Mouse (Mus musculus) layer of hippocampus, postnatal 14 days (tissue): ENCODE data around the gene Ptpn3. TPM values are rescaled to one million over a fixed set of nuclear protein-coding genes. Genes with fewer than 3 reads are reported as not detected.
A peak's percentile ranks its signal among the peaks of the same experiment; 100 is the strongest.

Experiments used
- DNase-seq, 2 experiments: peaks; one replicate each; pipeline ENCODE4 v3.0.0; 2021 to 2022; ENCODE audit warnings: low spot score in 2 of 2, mixed read lengths in 1 of 2
- total RNA-seq, 2 experiments: library from RNA; stranded (reverse); gene quantifications; 2 replicates each; pipeline ENCODE4 v1.2.3; 2021

Ptpn3 gene
- total RNA-seq, 2 experiments from 2014 or later, result 60.3 to 62.6 TPM

DNA sequence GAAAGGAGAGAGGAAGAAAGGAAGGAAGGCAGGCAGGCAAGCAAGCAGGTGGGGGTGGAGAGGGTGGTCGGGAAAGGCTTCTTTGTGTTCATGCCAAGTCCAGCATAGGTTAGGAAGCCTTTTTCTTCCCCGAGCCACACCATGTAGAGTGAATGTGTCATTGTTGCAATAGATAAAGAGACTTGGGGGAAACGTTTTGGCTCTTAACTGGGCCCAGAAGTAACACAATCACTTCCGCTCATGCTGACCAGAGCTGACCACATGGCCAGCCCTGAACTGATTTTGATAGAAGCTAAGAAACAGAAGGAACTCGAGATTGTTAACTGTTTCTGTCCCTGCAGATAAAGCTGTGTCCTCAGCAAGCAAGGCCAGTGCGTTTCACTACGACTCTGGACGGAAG, 128.8 kb downstream of the Ptpn3 start:
- no peak for DNase-seq

DNA sequence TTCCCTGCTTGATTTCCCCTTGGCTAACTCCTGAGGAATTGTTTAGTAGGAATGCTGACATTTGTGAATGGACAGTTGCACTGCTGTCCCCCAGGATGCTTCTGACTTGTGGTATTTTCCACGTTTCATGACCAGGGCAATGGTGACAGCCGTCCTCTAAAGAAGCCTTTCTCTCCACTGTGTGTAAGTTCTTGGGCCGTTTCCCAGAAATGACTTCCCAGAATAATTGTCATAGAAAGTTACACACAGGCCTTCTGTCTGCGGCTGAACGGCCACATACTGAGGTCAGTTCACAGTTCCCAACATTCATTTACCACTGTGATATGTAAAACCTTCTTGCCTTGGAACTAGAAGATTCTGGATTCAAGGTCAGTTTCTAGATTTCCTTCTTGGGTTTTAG, 129.8 kb downstream of the Ptpn3 start:
- no peak for DNase-seq

DNA sequence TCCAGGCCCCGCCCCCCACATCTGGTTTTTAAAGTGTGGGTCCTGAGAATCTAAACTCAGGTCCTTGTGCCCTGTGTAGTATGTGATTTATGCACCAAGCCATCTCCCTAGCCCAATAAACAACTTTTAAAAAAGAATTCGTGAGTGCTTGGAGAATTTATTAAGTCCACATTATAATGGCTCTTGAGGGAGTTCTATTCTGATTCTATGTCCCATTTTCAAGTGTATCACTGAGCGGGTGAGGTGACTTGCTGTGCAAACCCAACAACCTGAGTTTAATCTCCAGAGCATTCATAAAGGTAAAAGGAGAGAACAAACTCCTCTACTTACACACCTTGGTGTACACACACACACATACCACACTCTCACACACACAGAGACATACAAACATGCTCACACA, 133.0 kb downstream of the Ptpn3 start:
- no peak for DNase-seq

DNA sequence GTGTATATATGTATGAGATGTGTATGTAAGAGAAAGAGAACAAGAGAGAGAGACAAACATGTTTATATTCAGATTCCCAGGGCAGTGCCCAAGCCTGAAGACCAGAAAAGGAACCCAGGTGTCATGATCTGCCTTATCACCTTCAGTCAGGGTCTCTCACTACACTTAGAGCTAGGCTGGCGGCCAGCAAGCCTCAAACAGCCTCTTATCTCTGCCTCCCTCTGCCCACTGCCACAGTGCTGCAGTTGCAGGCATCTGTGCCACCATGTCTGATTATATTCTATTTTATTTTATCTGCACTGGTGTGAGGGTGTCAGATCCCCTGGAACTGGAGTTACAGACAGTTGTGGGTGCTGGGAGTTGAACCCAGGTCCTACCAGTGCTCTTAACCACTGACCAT, 133.4 kb downstream of the Ptpn3 start:
- DNase-seq, result no peak

DNA sequence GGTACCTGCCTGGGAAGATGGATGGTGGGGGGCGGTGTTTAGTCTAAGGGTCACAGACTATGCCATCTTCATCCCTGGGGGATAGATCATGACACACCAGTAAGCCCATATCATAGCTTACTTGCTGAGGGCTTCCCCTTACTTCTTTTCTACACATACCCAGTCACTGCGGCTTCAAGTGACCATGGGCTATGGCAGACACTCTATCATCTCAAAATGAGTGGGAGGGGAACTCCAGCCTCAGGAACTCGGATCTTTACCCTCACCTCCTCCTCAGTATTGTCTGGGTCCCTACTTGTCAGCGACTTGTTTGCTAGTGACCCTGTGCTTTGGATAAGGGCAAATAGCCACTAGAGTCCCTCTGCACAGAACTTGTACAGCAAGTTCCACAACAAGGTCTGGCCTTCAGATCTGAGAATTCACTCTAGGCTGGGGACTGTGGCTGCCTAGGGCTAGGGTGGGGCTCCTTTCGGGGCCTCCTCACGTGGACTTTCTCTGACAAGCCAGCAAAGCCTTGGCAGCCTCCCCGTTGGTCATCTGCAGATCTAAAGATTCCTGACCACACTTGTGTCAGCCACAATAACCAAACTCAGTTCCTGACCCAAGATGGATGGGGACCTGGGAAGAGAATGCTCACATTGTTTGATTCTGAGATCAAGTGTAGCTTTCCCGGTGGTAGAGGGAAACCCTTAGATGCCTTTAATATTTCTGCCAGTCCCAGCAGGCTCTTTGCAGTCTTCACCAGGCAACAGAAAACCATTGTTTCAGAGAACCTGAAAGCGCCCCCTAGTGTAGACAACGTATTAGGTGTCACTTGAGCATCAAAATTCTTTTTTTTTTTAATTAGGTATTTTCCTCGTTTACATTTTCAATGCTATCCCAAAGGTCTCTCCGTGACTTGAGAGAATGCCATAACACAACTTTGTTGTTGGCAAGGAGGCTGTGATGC, 134.4 kb downstream of the Ptpn3 start:
- no peak for DNase-seq

DNA sequence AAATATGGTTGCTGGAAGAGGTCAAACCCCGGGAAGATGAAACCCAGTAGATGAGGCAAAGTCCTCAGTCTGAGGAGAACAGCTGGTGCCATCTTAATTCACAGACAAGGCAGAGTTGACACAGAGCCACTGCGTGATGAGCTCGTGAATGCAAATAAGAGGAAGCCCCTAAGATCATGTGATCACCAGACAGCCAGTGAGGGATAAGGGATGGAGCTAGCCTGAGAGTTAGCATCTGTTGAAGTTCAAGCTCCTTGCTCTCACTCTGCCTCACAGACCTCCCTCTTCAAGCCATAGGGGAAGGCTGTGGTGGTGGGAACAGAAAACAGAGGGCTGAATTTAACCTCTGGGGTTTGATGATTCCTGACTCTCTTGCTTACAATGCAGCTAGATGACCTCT, 136.0 kb downstream of the Ptpn3 start:
- DNase-seq, result no peak

DNA sequence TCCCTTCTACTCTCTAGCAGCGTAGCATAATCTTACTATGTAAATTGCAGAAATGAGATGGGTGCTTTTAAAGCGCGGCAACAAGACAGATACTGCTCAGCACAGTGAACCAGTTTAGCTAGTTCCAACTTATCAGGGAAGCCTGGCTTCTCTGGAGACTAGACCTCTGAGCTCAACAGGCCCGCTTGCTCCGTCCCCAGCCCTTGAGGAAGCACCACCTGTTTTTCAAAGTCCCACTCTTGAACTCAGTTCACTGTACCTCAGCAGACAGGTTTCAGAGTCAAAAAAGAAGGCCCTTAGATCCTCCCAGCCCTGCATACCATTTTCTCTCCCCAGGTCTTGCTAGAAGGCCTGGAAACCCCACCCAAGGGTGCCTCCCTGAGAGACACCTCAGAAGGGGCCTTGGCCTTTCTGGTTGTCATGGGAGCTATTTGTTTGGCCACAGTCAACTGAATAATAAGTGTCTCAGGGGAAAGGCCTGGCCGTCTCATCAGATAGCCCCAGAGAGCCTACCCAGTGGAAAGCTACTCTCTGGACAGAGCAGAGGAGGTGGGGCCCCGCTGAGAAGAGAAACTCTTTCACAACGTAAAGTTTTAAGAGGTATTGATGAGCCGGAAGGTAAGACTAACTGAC, 136.9 kb downstream of the Ptpn3 start:
- DNase-seq, result no peak

DNA sequence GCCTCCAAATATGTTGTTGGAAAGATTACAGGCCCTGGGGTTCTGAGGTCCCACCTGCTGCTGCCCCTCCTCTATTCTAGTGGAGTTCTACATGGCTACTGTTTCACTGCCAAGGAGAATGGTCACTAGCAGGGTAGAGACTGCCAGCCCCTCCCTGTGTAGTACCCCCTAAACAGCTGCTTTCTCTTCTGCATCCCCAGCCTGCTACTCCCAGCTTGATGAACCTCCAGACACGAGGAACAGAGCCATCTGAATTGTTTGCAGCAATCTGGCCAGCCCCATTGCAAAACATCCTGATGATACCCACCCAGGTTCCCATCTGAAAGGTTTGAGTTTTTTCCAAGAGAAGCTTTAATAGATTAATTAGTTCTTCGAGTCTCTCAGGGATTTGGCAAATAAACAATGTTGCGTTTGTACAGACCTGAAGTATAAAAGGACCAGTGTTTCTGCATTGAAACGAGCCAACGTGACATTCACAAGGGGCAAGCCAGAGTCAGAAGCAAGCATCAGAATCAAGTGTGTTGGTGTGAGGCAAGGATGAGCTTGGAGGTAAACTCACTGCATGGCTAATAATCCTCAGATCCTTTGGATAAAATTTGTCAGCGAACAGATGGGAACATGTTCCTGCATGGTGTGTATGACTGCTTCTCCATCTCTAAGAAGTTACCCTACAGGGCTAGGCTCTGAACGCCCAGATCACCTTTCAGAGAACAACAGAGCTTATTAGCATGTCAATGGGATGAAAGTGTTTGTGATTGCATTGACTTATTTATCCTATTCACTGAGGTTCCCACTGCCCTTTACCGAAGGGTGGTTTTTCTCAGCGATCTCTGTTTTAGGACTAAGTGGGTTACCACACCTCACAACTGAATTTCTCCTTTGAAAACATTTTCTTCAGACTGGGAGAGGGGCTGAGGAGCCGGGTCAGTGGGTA, 138.6 kb downstream of the Ptpn3 start:
- DNase-seq, result peak; percentile 47 to 67

DNA sequence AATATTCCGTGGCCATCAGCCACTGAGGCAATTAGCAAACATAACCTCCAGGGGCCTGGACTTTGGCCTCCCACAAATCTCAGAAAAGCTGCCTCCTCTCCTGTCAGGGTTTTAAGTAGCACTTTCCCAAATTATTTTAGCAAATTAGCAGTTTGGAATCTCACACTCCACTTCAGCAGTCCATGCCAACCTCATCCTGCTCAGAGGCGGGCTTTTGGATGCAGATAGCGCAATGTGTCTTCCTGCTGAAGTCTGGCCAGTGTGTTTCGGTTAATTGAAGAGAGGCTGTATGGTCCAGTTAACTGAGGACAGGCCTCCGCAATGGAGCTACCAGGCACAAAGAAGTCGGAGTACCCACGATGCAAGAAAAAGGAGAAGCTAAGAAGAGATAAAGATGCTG, 141.1 kb downstream of the Ptpn3 start:
- DNase-seq, result peak in 1 of 2 experiments; percentile 44

DNA sequence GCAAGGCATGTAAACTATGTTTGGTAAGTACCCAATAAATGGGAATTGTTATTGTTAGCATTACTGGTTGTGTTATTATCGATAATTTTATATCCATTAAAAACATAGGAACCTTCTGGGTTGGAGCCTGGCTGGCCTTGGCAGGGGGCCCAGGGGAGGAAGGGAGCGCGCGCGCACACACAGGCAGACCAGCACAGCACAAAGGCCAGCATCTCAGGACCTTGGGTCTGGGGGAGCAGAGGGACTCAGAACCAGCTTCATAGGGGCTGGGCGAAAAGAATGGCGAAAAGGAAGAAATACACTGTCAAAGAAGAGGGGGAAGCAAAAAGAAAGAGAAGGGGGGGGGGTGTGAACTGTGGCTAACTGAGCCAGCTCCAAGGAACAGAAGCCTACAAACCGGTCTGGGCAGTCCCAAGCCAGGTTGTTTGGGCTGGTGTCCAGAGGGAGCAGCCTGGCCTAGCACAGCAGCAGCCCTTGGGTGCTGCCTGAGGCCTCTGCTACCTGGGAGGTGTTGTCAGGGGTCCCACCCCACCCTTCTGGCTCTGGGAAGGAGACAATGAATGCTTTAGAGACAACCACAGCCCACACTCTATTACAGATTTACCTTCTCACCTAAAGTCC, 145.0 kb downstream of the Ptpn3 start:
- no peak for DNase-seq

DNA sequence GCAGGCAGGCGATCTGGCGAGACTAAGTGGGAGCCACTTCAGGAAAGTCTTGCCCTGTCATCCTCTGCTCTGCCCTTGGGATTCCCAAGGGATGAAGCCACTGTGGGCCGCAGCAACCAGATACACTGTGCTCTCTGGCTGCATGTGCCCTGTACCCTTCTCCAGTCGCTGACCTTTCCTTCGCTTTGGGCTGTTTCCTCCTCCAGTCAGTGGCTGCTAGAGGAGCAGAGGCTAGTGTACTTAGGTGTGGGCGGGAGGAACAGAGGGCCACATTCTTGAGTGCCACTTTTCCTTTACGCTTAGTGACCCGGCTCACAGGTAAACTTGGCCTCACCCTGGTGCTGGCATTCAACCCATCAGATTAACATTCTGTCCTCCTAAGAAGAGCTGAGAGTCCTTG, 147.8 kb downstream of the Ptpn3 start:
- DNase-seq, result no peak

DNA sequence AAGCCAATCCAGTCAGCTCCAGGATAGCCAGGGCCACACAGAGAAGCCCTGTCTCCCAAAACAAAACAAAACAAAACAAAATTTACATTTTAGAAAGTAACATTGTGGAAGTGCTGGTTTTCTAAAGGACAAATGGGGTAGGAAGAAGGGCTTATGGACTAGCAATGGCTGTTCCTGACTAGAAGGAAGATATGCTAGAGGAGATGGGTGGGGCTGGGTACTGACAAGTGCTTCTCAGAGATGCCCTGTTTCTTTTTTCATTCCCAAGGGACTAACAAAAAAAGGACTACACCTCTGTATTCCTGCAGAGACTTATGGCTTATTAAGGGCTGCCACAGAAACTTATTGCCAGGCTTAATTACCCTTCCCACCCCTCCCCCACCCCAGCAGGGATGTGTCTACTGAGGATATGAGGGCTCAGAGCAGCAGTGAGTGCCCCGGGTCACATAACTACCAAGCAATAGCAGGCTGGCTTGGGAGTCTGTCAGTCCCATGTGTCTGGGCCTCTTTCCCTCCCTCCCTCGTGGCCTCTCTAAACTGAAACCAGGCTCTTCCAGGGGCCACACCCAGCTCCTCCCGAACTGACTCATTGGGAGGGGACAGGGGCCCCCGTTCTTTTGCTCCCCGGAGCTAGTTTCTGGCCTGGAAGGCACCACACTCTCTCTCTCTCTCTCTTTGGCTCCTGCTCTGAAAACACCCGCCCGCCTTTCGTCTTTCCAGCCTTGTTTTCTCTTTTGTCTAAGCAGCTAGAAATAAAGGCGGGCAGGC, 148.4 kb downstream of the Ptpn3 start:
- no peak for DNase-seq

DNA sequence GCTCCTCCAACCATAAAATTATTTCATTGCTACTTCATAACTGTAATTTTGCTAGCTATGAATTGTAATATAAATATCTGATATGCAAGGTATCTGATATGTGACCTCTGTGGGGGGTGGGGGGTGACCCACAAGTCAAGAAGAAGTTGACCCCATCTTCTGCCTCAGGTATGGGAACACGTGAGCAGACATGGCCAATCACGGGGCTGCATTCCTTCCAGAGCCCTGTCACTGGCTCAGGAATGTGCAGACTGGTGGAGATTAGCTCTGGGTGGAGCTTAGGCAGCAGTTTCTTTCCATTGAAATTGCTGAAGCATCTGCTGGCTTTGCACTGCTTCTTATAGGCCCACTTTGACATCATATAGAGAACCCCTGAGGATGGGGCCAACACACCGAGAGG, 153.5 kb downstream of the Ptpn3 start:
- no peak for DNase-seq

DNA sequence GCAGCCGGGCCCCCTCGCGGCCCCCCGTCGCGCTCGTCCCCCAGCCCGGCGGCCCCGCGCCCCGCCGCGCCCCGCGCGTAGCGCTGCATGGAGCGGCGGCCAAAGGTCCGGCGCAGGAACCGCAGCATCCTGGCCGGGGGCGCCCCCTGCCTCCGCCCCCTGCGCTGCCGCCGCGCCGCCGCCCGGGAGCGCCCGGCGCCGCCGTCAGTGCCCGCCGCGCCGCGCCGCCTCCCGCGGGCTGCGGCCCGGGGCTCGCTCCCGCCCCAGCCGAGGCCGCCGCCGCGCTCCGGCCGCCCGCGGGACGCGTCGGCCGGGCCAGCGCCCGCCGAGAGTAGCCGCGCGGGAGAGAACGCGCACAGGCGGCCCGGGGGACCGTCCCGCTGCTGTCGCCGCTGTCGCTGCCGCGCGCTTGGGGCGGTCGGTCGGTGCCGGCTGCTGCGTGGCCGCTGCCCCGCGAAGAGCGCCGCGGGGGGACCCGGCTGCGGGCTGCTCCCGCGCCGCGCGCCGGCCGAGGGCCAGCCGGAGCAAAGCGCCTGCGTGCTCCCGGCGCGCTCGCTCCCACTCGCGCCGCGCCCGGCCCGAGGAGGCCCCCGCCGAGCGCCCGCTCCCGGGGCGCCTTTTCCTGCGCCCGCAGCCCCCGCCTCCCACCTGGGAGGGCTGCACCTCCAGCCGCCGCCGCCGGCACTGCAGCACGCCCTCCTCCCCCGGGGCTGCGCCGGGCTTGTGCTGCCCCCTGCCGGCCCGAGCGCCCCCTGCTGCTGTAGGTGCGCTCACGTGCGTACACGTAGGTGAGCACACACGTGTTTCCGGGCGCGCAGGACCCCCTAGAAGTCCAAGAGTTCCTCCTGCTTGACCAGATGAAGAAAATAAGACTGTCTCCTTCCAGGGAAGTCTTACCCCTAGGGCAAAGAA, 158.4 kb downstream of the Ptpn3 start, which contains the start of gene Epb41l4b:
Gene Epb41l4b, minus strand, starts transcription at position 412 of the 912 bp plus-strand sequence.
- peak; percentile 73 to 76 for DNase-seq

DNA sequence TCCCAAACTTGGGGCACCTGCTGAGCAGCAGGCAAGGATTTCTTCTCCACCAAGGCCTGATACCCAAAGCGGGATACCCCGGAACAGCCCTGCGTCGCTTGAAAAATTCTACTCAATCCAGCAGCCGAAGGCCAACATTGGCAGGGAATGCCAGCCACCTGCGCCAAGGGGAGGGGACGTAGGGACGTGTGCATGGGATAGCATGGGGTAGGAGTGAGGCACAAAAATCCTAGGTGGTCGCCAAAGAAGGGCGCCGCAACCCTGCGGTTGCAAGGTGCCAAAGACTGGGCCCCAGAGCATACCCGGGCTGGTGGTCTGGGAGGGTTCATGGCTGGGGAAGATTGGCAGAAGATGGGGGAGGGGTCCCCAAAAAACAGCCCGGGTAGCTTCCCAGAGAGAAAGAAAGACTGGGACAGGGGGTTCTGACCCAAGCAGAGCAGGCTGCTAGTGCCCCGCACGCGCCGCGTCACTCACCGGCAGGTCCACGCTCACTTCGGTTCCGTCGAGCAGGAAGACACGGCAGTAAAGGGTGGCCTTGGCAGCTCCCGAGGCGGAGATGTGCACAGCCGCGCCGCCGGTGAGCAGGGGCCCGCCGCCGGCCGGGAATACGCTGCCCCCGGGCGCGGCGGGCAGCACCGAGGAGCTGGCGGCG, 159.1 kb downstream of the Ptpn3 start:
- no peak for DNase-seq

DNA sequence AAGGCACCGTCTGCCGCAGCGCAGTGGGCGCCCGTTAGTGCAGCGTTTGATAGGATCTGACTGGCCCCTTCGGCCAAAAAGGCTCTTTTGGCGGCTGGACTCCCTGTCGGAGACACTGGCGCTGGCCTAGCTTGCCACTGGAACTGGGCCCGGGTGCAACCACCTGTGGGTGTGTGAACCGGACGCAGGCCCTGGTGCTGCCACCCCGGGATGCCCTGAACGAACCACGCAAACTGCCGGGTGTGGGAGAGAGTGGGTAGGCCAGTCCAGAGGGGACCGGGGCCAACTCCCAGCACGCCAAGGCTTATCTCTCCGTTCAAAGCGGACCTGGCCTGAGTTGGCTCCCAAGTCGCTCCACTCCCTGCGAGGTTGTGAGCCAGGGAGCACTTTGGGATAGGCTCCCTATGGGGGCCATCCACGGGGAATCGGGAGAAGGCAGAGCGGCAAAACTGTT, 159.7 kb downstream of the Ptpn3 start:
- DNase-seq, result no peak

DNA sequence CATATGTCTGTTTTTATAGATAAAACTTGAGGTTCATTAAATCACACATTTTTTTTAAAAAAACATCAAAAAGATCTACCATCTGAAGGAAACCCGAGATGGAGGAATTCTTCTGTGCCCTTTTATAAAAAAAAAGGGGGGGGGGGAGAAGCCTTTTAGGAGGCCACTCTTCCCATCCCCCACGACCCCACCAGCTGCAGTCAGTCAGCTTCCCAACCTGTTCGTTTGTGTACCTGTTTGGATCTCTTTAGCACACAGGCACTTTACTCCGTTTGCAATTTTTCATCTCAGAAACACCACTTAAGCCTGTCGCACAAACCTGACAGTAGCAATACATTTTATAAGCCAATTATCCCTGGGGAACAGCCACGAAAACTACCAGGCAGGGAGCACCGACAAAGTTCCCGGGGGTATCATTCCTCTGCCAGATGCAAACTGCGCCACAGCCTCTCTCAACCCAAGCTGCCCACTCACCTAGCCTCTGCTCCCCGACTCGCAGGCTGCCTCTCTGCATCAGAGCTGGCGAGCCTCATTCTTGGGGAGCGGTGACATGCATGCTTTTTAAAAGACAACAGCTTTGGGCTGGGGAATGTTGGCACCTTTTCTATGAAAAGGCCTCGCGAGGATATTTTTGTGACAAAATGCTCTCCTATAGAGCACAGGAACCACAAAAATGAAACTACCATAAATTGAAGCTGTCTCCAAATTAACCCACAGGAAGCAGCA, 160.5 kb downstream of the Ptpn3 start:
- no peak for DNase-seq
